ENCODE assay signal across 33 mouse cellular contexts in genomic region chr19:4064501-4064900, GRCm38 (mm10). TPM values are rescaled to one million over a fixed set of nuclear protein-coding genes. Genes with fewer than 3 reads are reported as not detected.
"Had no signal": no experiment of that assay in that cellular context is flagged by ENCODE, and none has a peak within 500 bp of the region (broad histone marks: within the 10 kb centered on the region; RNA-seq: fewer than 3 reads in every experiment).

No protein-coding gene starts in this region.

RNA-seq across cellular contexts. Expression of gene Gstp3, which starts 5.1 kb away (rescaled TPM):
- total RNA-seq: forebrain, postnatal 0 days; gastrocnemius, adult 18-20 months; gastrocnemius, postnatal 25 days; granulocyte monocyte progenitor cell, adult 5-6 weeks; heart, adult 2 months; heart, postnatal 10 days; heart, postnatal 25 days; heart, postnatal 4 days; layer of hippocampus, adult 18-20 months; layer of hippocampus, adult 8-10 months; layer of hippocampus, postnatal 14 days; layer of hippocampus, postnatal 36 days; left cerebral cortex, adult 18-20 months; left cerebral cortex, adult 8-10 months; left cerebral cortex, postnatal 10 days; left cerebral cortex, postnatal 25 days; left cerebral cortex, postnatal 4 days had no signal
- polyA plus RNA-seq: forebrain, embryonic 15.5 days; forebrain, postnatal 0 days; hindbrain, embryonic 10.5 days; hindbrain, embryonic 12.5 days; hindbrain, embryonic 14.5 days; hindbrain, embryonic 16.5 days; kidney, postnatal 0 days; limb, embryonic 13.5 days had no signal

RNA-seq across cellular contexts. Expression of gene Cabp2, which starts 16.9 kb away (rescaled TPM):
- total RNA-seq: forebrain, postnatal 0 days; gastrocnemius, adult 18-20 months; gastrocnemius, postnatal 10 days; gastrocnemius, postnatal 25 days; gastrocnemius, postnatal 4 days; granulocyte monocyte progenitor cell, adult 5-6 weeks; heart, adult 2 months; heart, postnatal 10 days; heart, postnatal 25 days; heart, postnatal 4 days; layer of hippocampus, adult 18-20 months; layer of hippocampus, adult 8-10 months; layer of hippocampus, postnatal 14 days; layer of hippocampus, postnatal 36 days; left cerebral cortex, adult 18-20 months; left cerebral cortex, adult 8-10 months; left cerebral cortex, postnatal 10 days; left cerebral cortex, postnatal 25 days; left cerebral cortex, postnatal 4 days had no signal
- polyA plus RNA-seq: forebrain, embryonic 15.5 days; forebrain, postnatal 0 days; heart, adult 2 months; heart, embryonic 11.5 days; hindbrain, embryonic 10.5 days; hindbrain, embryonic 12.5 days; hindbrain, embryonic 14.5 days; hindbrain, embryonic 16.5 days; inflammation-experienced regulatory T-cells, adult 6 months; intestine, postnatal 0 days; kidney, embryonic 14.5 days; large intestine, adult 2 months; limb, embryonic 11.5 days; limb, embryonic 13.5 days; limb, embryonic 15.5 days had no signal
